Mouse (Mus musculus) adrenal gland, postnatal 10 days (tissue): ENCODE measurements around the gene Tmed1. TPM values are rescaled to one million over a fixed set of nuclear protein-coding genes. Genes with fewer than 3 reads are reported as not detected.
"Not testable (repeated sequence)": the region's sequence is repeated elsewhere in the genome, so short reads cannot be mapped to it uniquely, and the experiment has no call there.

Experiments used
- DNase-seq: peaks from one replicate; pipeline ENCODE4 v3.0.0; 2021; ENCODE audit warnings: mixed read lengths
- long read RNA-seq, 2 experiments: library from polyadenylated mRNA; stranded (forward); transcript quantifications; one replicate each; pipeline ENCODE4 v2.0.0; 2021
- total RNA-seq, 2 experiments: library from RNA; stranded (reverse); gene quantifications; 2 replicates each; pipeline ENCODE4 v1.2.3; 2021

Gene Tmed1
- total RNA-seq, result 10 to 100 TPM; 30.3 to 30.4 TPM
- long read RNA-seq, experiment 1, transcript Tmed1-201 (4 exons, 1,378 nt), result major isoform, 123 of 134 reads
- long read RNA-seq, experiment 1, transcript Tmed1-205 (4 exons, 1,013 nt), result minor isoform, 5 of 134 reads
- long read RNA-seq, experiment 1, partial matches to known transcripts, result 4 of 134 reads
- long read RNA-seq, experiment 1, other reads (novel, unspliced or antisense), result 1 of 134 reads
- long read RNA-seq, experiment 2, transcript Tmed1-201 (4 exons, 1,378 nt), result major isoform, 45 of 51 reads
- long read RNA-seq, experiment 2, partial matches to known transcripts, result 0 of 51 reads
- long read RNA-seq, experiment 2, other reads (novel, unspliced or antisense), result 4 of 51 reads

DNA sequence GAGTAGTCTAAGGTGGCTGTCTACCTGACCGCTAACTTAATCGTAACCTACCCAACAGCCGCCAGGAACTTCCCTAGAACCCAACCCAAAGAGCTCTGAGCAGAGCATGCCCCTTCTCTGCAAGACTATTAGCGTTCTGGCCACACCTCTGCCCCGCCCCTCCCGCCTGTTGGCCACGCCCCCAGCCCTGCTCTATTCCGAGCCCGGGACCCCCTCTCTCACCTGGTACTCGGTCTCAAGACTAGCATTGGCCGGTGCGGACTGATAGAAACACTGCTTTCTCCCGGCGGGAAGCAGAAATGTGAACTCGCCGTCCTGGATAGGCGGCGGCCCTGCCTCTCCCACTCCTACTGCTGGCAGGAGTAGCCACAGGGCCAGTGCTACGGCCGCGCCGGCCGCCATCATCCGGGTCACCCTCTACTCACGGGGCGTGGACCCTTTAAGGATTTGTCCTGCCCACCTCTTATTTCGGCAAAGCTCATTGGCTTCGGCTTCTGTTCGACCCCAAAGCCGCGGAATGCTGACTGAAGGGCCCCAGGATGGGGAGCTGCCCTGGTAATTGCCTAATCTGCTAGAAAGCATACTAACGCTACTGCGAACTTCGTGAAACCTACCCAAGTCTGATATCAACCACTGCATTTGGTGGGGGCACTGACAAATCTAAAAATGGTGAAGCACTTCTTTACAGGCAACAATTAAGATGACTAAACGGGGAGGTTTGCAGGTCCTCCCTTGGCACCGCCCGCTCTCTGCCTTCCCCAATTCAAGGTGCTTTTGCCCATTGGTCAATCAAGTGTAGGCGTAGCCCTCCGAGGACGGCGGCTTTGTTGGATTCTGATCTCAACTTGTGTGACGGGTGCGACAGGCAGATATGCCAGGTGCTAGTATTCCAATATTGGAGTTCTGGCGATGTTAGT is at the start of gene Tmed1:
TSS of gene Tmed1 (minus strand) at position 481 of the 917 bp plus-strand sequence.
- DNase-seq, result peak; percentile 96

DNA sequence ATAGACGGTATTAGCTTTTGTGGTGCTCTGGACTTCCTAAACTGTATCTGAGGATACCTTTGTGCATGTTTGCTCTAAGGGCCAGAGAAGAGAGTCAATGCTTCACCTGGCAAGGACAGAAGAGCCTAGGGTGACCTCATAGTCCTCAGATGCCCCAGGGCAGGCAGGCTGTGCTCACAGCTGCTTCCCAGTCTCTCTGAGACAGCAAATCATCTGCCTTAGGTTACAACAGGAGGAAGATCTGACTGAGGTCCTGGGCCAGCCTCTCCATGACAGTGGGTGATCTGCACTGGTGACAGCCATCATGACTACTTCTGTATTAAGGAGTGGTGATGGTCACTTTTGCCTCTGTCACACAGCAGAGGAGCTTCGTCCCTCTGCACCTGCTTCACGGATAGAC is 49.1 kb upstream of the Tmed1 start:
- DNase-seq, result no peak

DNA sequence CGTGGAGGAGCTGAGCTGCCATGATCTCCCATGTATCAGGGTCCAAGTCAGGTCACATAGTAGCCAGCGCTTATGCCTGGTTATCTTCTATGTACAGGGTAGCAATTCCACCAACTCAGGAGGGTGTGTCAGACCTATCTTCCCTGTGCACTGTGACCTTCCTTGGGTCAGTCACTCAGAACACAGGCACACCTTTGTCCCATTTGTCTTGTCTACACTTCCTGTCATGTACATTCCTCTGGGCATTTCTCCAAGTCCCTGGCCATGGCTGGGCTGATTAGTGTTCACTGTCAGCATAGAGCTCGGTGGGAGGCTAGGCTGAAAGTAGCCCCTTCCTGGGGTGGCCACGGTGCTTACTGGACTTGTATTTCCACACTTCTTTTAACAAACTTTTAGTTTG is 48.3 kb upstream of the Tmed1 start:
- peak; percentile 53 for DNase-seq

DNA sequence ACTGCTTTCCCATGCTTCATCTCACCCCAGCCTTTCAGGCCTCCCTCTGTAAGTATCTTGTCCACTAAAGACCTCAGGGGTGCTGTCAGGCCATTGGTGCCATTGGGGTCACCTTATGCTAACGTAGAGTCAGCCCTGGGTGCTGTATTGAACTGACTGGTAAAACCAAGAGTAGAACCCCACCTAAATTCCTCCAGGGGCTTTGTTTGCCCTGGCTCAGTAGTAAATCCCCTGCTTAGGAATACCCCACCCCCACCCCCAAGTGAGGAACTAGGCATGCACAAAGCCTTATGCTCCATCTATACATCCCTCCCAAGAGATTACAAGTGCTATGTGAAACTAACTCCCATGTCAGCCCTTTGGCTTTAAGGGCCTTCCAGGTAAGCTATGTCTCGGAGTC is 47.5 kb upstream of the Tmed1 start:
- DNase-seq, result no peak

DNA sequence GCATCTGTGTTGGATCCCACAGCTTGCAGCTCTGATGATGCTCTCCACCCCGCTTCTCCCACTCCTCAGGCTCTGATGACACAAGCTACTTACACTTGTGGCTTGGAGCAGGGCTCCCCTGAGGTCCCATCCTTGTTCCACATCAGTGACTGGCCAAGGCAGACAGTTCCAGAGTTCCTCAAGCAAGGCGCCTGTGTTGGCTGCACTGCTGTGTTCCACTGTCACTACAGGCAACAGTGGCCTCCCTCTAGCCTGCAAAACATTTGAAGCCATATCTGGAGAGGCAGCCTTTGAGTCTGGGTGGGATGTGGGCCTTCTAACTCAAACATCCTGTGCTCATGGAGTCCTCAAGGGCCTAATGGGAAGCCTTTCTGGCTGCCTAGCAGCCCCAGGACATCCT is 46.9 kb upstream of the Tmed1 start:
- DNase-seq, result no peak

DNA sequence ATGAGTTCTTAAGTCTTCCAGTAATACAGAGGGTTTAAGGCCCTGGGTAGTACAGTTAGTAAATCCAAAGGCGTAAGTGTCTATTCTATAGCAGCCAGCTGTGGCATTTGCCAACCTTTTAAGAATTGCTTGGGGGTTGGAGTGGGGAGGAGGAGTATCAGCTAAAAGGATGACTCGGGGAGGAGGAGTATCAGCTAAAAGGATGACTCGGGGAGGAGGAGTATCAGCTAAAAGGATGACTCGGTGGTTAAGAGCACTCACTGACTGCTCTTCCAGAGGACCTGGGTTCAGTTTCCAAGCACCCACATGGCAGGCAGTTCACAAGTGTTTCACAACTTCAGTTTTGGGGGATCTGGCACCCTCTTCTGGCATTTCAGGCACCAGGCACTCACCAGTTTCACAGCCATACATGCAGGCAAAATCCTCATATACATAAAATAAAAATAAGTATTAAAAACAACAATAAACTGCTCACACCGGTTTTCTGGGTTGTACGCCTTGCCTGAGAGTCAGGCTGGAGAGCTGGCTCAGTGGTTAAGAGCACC is 45.2 kb upstream of the Tmed1 start:
- DNase-seq, result no peak

DNA sequence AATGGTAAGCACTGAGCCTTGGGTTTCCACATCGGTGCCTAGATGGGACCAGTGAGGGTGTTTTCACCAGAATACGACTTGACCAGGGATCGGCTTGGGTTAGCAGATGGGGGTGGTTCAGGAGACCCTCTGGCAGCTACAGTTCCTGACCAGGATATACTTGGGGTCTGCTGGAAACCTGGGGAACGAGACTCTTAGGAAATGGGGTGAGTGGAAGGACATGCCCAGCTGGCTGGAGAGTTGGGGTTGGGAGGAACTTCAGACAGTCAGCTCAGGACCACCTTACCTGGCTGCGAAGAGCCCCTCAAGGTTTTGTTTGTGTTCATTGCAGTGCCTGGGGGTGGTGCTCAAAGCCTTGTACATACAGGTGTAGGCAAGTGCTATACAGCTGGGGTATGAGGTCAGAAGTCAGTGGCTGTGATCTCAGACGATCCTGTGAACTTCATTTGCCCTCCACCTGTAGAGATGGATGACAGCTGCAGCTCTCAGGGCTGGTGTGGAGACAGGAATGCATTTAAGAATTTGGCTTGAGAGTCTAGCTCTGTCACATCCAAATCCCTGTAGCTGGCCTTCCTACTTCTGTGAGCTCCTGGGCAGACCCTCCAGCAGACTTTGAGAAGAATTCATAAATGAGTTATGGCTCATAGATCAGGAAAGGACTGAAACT is 43.7 kb upstream of the Tmed1 start:
- DNase-seq, result no peak

DNA sequence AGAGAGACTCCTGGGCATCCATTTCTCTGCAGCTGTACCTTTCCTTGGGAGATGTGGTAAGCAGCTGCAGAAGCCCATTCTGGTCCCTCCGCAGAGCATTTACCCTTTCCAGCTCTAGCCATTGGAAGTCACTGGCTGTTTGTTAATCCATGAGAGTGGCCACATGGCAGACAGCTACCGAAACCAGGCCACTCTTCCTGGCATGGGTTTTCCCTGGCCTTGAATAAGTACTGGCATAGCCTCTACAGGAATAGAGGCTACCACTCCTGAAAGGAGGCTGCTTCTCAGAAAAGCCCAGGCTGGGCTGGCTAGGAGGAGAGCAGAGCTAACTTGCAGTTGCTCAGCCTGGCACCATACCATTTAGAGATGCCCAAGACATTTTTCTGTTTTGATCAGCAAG is 41.0 kb upstream of the Tmed1 start:
- no peak for DNase-seq

DNA sequence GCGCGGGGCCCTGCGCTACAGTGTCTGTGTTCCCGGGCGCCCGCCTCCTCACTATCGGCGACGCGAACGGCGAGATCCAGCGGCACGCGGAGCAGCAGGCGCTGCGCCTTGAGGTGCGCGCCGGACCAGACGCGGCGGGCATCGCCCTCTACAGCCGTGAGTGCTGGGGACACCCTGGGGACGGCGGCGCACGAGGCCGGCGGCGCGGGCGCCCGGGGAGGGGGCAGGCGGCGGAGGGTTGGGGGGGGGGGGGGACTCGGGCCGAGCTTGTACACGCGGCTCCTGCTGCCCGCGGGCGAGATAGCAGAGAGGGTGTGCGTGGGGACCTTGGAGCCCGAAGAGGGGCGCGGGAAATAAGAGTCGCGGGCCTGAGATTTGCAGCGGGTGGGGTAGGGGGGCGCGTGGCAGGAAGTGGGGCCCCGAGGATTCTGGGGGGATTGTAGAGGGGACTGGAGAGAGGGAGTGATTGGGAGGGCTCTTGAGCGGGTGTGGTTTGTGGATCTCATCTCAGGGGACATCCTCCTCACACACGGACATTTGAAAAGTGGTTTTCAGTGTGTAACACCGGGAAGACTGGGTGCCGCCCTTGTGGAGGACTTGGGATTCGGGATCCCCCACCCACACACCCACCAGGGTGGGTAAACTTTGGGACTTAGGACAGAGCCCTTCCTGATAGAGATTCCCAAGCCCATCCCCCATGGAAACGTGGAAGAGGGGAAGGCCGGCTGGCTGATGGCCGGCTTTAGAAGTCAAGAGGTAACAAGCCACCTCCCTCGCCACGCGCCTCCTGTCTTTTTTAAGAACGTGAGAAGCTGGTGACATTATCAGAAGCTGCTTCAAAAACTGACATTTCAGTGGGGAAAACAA is 37.3 kb upstream of the Tmed1 start:
- DNase-seq, result peak; percentile 73

DNA sequence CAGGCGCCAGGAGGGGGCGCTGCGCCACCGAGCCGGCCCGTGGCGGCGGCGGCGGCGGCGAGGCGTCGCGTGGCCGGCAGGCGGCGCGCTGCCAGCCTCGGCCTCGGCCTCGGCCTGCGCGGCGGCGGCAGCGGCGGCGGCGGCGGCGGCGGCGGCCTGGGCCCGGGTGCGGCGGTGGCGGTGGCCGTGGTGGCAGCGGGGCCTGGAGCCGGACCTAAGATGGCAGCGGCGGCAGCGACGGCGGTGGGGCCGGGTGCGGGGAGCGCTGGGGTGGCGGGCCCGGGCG is 36.7 kb upstream of the Tmed1 start, which contains the start of gene Carm1:
TSS of gene Carm1 (plus strand) at position 106 of the 286 bp plus-strand sequence.
- DNase-seq, result no peak

DNA sequence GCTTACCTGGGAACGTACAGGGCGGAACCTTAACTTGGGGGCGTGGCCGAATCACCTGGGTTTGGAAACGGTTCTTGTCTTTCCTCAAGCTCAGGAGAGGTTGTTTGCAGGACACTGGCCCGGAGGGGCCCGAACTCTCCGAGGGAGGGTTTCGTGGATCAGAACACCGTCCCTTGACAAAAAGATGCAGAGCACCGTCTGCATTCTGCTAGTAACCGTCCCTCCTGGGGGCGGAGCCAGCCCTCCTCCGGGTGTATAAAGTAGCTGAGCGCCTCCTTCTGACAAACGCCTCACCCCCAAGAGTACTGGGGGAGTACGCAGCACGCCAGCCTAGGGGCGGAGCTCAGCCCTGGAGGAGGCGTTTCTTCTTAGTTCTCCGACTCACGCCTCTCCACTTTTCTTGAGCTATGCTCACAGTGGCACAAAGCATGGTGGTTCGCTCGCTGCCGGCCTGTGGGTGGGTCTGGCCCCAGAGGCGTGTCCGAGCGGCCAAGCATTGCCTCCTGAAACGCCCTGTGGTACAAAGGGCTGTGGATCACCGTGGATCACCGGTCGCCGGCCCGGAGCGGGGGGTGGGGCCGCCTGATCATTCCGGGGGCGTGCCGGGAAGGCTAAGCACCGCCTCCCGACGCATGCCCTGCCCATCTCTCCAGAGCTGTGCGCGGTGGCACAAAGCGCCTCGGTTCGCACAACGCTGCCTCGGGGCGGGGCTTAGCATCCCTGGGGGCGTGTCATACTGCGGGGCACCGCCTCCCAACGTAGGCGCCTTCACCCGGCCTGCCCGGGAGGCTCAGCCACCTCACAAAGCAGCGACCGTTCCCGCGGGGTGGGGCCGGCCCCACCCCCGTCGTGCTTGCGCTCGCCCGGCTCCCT is 36.1 kb upstream of the Tmed1 start:
- peak; percentile 100 for DNase-seq

DNA sequence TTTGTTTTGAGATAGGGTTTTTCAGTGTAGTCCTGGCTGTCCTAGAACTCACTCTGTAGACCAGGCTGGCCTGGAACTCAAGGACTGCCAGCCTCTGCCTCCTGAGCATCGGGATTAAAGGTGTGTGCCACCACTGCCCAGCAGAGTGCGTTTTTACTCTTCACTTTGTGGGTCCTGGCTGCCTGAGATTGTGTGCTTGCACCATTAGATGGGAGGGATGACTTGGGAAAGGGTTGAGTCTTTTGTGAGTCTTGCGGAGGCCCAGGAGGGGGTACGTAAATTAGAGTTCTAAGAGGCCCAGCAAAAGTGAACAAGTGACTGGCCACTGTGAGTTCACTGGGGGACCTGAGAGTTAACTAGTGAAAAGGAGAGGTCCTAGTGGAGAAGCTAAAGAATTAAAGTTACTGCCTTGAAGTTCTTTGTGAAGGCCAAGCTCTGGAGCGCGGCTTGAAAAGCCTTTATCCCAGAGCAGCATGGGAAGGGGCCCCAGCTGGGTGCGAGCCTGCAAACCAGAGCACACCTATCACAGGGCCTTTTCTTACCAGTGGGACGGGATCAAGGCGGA is 35.4 kb upstream of the Tmed1 start:
- no peak for DNase-seq

DNA sequence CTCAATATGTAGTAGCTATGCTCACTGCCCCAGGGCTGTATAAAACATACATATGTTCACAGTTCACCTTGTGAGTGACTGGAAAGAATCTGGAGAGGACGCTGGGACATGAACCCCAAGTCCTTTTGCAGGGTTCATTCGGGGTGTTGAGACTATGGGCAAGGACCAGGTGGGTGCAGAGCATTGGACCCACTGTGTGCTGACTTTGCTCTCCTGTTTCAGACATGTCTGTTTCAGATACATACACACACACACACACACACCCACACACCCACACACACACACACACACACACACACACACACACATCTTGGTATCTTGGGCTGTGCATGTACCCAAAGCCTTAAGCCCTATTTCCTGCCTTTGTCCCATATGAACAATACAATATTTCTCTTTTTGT is 31.9 kb upstream of the Tmed1 start:
- DNase-seq, result not testable (repeated sequence)

DNA sequence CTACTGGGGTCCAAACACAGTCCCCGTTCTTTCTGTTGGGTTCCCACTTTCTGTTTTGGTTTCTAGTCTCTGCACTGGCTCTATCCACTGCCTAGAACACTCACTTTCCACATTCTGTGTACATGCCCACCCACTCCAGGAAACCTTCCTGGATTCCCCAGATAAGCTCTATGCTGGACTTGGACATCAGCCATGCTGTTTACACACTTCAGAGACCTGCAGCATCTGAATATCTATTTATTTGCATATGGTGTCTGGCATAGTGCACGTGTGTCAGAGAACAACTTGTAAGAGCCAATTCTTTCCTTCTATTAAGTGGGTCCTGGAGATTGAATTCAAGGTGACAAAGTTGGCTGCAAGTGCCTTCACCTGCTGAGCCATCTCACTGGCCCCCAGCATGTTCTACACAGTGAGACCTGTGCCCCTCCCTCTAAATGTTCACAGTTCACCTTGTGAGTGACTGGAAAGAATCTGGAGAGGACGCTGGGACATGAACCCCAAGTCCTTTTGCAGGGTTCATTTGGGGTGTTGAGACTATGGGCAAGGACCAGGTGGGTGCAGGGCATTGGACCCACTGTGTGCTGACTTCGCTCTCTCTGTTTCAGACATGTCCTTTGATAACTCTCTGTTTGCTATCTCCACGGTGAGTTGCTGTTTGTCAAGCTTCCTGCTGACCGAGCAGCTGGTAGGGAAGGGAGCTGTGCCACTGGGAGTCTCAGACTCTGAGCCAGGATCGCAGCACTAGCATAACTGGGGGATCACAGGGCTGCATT is 30.1 kb upstream of the Tmed1 start:
- no peak for DNase-seq

DNA sequence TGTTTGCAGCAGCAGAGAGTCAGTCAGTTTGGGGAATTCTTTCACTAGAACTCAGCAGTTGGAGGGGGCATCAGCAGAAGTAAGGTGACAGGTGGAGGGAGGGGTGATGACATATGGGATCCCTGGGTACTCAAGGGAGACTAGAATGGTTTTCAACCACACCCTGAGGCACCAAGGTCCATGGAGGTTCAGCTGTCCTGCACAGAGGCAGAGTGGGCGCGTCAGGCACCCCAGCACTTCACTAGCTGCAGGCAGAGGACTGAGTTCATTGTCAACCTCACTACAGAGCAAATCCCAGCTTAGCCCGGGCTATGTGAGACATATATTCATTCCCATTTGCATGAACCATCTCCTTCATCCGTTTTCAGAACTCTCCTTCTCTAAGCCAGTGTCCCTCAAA is 27.0 kb upstream of the Tmed1 start:
- no peak for DNase-seq

DNA sequence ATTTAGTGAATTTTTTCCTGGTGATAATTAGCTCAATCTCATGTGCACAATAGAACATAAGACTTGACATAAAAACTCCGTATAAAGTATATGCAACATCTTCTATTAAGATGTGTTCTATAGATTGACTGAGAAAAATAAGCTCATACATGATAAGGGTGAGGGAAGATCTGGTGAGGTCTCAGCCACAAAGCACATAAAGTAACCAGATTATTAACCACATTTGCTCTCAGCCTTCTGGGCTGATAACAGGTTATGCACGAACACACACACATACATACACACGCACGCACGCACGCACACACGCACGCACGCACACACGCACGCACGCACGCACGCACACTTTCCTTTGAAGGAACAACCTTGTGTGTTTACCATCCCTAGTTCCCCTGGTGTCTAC is 26.4 kb upstream of the Tmed1 start:
- DNase-seq, result no peak

DNA sequence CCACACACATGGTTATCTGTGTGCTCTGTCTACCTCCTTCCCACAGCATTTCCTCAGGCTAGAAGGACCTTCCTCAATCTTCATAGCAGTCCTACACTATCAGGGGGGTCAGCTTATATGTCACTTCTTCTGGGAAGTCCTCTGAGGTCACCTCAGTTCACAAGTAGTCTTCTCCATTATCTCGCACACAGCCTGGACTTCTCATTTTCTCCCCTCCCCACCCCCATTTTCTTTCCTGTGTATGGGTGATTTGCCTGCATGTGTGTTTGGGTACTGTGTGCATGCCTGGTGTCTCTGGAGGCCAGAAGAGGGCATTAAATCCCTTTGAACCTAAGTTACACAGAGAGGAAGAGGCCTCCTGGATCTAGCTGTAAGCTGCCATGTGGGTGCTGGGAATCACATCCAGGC is 17.9 kb upstream of the Tmed1 start:
- DNase-seq, result no peak

DNA sequence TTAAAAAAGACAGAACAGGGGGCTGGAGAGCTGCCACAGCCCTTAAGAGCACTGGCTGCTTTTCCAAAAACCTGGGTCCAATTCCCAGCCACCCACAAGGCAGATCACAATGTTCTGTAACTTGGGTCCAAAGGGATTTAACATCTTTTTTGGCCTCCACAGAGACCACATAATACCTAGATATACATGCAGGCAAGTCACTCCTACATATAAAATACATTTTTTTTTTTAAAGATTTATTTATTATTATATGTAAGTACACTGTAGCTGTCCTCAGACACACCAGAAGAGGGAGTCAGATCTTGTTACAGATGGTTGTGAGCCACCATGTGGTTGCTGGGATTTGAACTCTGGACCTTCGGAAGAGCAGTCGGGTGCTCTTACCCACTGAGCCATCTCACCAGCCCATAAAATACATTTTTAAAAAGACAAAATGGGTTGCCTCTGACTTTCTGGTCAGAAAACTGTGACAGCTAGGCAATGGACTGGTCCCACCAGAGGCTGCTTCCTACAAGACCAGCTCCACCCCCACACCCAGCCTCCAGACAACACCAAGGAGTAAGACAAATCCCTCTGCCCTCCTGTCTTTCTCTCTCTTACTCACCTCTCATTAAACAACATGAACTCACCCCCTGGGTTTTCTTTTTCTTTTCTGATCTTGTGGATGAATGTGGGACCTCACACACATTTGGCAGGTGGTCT is 17.2 kb upstream of the Tmed1 start:
- no peak for DNase-seq

DNA sequence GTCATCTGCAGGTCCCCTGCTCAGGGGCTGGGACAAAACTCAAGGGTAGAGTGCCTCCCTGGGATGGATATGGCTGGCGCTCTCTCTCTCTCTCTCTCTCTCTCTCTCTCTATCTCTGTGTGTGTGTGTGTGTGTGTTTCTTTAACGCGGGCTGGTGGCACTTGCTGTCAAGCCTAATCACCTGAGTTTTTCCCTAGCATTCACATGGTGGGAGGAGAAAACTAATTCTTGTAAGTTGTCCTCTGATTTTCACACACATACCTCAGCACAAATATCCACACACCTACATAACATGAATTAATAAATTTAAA is 16.5 kb upstream of the Tmed1 start:
- DNase-seq, result no peak
